Mouse (Mus musculus) layer of hippocampus, postnatal 10 days (tissue): ENCODE results near the gene Kdm4c. TPM values are rescaled to one million over a fixed set of nuclear protein-coding genes. Genes with fewer than 3 reads are reported as not detected.
"Not testable (repeated sequence)": the region's sequence is repeated elsewhere in the genome, so short reads cannot be mapped to it uniquely, and the experiment has no call there.

ENCODE experiments used
- DNase-seq, 2 experiments: peaks; one replicate each; pipeline ENCODE4 v3.0.0; 2021; ENCODE audit warnings: low spot score in 2 of 2
- long read RNA-seq: library from polyadenylated mRNA; stranded (forward); transcript quantifications from one replicate; pipeline ENCODE4 v2.0.0, GENCODE M21; 2023
- total RNA-seq, 2 experiments: library from RNA; stranded (reverse); gene quantifications; 2 replicates each; pipeline ENCODE4 v1.2.3; 2021

Gene Kdm4c
- 10 to 100 TPM; 24.6 to 25.1 TPM for total RNA-seq
- long read RNA-seq, full-length matches to known transcripts = 4 of 9 reads
- long read RNA-seq, partial matches to known transcripts = 1 of 9 reads
- long read RNA-seq, other reads (novel, unspliced or antisense) = 4 of 9 reads

DNA sequence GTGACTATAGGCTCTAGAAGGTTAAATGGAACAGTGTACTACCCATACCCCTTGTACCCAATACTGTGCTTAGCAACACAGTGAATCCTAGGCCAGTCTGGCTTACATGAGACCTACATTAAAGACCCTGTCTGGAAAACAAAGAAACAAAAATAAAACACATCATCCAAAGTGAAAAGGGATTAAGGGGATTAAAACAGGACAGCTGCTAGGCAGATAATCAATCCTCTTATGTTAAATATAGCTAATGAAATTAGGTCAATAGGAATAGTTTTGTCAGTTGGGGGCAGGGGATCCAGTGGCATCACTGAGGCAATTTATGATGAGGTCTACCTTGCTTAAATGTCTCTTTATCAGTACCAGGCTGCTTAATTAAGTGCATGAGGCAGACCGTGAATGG, at the start of gene Kdm4c:
Gene Kdm4c, plus strand, starts transcription at position 322 of the 400 bp plus-strand sequence.
- no peak for DNase-seq

GRCm38 (mm10) chr4:74201281-74201811, 41.0 kb upstream of the Kdm4c start:
- DNase-seq = no peak

DNA sequence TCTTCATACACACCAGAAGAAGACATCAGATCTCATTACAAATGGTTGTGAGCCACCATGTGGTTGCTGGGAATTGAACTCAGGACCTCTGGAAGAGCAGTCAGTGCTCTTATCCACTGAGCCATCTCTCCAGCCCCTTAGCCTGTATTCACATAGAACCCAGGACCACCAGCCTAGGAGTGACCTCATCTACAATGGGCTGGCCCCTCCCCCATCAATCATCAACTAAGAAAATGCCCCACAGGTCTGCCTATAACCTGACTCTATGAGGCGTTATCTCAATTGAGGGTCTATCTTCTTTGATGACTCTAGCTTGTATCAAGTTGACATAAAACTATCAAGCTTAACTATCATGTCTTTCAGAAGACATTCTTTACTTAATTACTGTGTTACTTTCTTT, 20.5 kb upstream of the Kdm4c start:
- DNase-seq = not testable (repeated sequence)

- DNase-seq = no peak
These were observed 19.9 kb upstream of the Kdm4c start for GRCm38 (mm10) chr4:74222360-74222759.

DNA sequence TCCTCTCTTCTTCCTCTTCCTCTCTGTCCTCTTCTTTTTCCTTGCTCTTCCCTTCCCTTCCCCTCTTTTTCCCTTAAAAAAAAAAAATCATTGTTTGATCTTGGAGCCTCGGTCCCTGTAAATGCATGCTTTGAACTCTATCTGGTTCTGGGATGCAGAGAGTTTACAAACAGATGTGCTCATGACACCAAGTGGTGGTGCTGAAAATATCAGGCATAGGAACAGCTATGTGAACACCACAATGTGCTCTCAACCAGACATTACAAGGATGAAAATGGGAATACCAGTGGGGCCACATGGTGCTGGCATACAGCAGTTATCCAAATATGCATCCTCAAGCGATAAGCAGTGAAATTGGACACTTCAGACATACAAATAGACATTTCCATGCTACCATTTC, 18.1 kb upstream of the Kdm4c start:
- DNase-seq = no peak

GRCm38 (mm10) chr4:74230994-74231393, 11.3 kb upstream of the Kdm4c start:
- peak in 1 of 2 experiments; percentile 29 for DNase-seq

DNA sequence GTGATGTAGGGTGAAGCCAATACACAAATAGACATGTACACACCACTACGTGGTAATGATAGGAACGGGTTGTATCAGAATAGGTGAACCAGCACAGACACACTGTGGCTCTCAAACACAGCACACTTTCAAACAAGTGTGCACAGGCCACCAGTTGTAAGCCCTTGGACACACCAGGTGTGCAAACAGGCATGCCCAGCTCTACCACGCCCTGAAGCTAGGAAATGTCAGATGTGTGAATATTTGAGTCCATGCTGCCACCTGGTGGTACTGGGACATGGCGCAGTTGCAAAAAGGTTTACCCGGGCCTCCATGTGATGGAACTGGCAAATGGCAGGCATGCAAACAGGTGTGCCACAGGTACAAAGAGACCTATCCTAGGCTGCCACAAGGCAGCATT, 10.9 kb upstream of the Kdm4c start:
- DNase-seq = peak; percentile 48 to 55

DNA sequence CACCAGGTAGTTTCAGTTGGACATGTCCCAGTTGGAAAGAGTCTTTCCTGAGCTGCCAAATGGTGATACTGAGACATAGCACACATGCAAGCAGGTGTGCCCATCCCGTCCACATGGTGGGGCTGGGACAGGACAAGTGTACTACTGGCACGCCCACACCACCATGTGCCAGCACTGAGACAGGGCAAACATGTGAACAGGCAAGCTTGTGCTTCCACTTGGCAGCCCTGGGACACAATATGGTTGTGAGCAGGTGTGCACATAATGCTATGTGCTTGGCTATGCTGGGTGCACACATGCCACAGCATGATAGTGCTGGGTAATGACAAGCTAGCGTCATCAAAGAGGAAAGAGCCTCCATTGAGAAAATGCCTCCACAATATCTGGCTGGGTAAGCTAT, 8.8 kb upstream of the Kdm4c start:
- peak; percentile 40 to 57 for DNase-seq

- peak; percentile 95 to 98 for DNase-seq
These were observed 9.3 kb downstream of the Kdm4c start for GRCm38 (mm10) chr4:74251348-74252244.

DNA sequence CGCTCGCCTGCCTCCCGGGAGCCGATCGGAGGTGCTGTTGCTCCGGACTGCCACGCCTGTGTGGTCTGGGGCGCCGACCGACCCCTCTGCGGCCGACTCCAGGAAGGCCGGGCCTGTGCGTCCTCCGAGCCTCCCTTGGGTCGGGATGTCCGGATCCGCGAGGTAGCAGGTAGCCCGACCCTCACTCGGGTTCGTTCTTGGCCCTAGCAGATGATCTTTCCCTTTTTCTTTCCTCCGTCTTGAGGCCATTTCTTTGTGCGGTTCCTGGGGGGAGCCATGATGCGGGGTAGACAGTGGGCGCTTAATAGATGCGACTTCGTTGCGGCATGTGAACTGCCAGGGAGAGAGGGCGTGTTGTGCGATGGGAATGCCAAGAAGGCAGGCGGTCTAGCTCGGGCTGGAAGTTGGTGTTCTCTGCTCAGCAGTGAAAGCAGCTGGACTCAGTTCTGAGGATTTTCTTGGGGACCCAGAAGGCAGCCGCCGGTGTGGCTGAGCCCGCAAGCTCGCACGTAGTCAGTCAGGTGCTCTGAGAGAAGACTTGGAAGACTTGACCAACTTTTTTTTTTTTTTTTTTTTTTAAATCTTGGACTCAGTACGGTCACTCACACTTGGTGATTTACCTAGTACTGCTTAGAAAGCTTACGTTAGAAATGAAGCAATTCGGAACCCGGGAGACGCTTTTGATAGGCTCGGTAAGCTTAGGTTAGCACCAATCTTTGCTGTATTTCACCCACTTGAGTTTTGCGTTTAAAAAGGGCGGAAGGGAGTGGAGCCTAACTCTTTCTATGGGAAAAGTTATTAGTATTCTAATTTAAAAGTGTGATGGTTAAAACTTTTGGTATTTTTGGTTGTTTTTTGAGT, 10.2 kb downstream of the Kdm4c start:
- DNase-seq = peak; percentile 59 to 66

- no peak for DNase-seq
These were observed 15.6 kb downstream of the Kdm4c start for GRCm38 (mm10) chr4:74257882-74258281.

DNA sequence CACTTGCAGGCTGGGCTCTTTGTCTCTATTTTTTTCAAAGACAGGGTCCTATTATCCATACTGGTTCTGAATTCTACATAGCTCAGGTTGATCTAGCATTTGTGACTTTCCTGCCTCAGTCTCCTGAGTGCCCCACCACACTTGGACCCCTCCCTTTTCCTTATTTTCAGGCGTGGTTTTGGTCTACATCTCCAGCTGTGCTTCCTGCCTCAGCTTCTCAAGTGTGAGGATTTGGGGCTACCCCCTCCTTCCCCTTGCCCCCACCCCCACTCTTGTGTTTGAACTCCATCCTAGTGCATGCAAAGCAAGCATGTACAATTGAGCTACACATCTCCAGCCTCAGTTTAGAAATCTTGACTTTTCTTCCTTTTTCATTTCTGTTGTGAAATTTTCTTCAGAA, 16.2 kb downstream of the Kdm4c start:
- DNase-seq = no peak

GRCm38 (mm10) chr4:74259331-74259730, 17.0 kb downstream of the Kdm4c start:
- no peak for DNase-seq

DNA sequence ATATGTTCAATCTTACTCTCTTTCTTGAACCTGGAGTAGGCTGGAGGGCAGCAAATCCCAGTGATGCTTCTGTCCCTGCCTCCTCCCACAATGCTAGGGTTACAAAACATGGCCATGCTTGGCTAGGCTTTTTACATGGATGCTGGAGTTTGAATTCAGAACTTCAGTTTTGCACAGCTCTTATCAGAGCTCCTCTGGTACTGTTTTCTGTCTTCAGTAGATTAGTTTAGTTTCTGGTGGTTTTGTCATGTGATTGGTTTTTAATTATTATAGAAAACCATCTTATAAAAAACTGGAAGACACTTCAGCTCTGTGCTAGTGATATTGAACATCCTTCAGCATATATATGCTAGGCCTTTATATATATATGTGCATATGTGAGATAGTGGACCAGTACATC, 19.6 kb downstream of the Kdm4c start:
- DNase-seq = no peak

DNA sequence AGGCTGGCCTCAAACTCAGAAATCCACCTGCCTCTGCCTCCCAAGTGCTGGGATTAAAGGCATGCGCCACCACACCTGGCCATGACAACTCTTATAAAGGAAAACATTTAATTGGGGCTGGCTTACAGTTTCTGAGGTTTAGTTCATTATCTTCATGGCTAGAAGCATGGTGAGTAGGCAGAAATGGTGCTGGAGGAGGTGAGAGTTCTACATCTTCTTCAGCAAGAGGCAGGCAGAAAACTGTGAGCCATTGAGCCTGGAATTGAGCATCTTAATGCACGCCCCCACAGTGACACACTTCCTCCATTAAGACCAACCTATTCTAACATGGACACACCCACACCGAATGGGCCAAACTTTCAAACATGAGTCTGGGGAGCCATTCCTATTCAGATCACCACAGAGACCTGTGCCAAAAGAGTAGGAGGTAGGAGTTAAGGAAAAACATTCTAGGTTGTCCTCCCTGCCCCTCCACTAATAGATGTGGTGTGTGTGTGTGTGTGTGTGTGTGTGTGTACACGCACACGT, 22.2 kb downstream of the Kdm4c start:
- no peak for DNase-seq

GRCm38 (mm10) chr4:74271180-74271579, 28.9 kb downstream of the Kdm4c start:
- DNase-seq = no peak

DNA sequence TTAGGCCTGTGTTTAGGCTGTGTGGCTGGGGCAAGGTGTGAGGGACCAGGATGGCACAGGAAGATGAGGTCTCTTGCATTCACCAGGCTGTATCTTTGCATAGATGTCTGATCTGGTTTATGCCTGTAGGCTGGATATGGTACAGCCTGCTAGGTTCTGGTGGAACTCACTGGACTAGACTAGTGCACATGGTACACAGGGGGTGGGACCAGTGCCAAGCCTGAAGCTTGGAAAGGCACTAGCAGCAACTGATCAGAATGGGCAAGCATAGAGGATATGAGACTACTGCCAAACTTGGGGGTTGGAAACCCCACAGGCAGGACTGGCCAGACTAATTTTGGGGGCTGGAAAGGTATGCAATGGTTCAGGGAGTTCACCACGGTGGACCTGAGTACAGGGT, 35.2 kb downstream of the Kdm4c start:
- DNase-seq = peak in 1 of 2 experiments; percentile 30

DNA sequence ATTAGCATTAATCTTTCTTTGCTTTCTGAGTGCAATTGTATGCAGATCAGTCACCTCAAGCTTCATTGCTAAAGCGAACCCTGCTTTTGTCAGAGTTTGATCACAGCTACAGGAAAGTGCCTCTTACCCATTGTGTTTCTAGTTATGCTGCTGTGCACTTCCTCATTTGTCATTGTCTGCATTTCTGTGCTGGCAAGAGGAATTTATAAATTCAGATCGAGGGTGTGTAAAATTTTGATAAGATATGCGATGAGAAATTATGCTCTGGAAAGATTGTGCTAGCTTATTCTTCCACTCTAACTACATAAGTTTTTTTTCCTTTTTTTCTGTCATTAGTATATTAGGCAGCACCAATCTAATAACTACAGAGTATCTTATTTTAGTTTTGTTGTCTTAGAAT, 37.9 kb downstream of the Kdm4c start:
- DNase-seq = no peak

- DNase-seq = no peak
These were observed 45.6 kb downstream of the Kdm4c start for GRCm38 (mm10) chr4:74287851-74288250.

DNA sequence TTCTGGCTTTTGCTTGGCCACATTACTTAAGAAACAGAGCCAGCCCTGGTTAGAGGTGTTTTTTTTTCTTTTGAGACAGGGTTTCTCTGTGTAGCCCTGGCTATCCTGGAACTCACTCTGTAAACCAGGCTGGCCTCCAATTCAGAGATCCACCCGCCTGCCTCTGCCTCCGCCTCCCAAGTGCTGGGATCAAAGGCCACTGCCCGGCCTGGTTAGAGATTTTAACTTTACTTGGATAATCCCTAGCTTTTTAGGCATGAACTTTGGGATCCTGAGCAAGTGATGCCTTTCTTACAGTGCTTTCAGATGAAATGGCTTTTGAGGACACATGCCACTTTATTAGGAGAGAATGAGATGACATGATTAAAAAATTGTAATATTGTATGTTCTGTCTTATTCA, 52.4 kb downstream of the Kdm4c start:
- no peak for DNase-seq
